Mouse (Mus musculus) forebrain, embryonic 16.5 days (tissue): ENCODE results near the gene Oaf. TPM values are rescaled to one million over a fixed set of nuclear protein-coding genes. Genes with fewer than 3 reads are reported as not detected.

ENCODE experiments used
- ATAC-seq: fragments of 200-750 bp; cut with Nextera tagmentation; 2 replicates; pipeline ENCODE4 v1.8.0; 2017; ENCODE audit warnings: mild to moderate bottlenecking, moderate library complexity
- H3K27ac ChIP-seq: fragments of 300-500 bp; sonication (generic); 2 replicates; pipeline ENCODE4 v1.5.1; 2014; ENCODE audit warnings: low read length, control low read depth
- H3K27me3 ChIP-seq: fragments of 300-500 bp; sonication (generic); replicated peaks from 2 replicates; pipeline ENCODE4 v1.6.1; 2014; ENCODE audit warnings: low read length; ENCODE audit not compliant: control insufficient read depth, insufficient read depth
- H3K36me3 ChIP-seq: fragments of 300-500 bp; sonication (generic); 2 replicates; pipeline ENCODE4 v1.6.1; 2014; ENCODE audit not compliant: control insufficient read depth, insufficient read depth
- H3K4me1 ChIP-seq: fragments of 300-500 bp; sonication (generic); replicated peaks from 2 replicates; pipeline ENCODE4 v1.6.1; 2014; ENCODE audit warnings: low read length; ENCODE audit not compliant: control insufficient read depth, insufficient read depth
- H3K4me2 ChIP-seq: fragments of 300-500 bp; sonication (generic); 2 replicates; pipeline ENCODE4 v1.6.1; 2014; ENCODE audit warnings: mild to moderate bottlenecking, low read length, control low read depth
- H3K4me3 ChIP-seq: fragments of 300-500 bp; sonication (generic); replicated peaks from 2 replicates; pipeline ENCODE4 v1.5.1; 2014; ENCODE audit warnings: mild to moderate bottlenecking, low read length, control low read depth
- H3K9ac ChIP-seq: fragments of 300-500 bp; sonication (generic); replicated peaks from 2 replicates; pipeline ENCODE4 v1.6.1; 2014; ENCODE audit warnings: low read depth, low read length, control low read depth
- H3K9me3 ChIP-seq: fragments of 300-500 bp; sonication (generic); 2 replicates; pipeline ENCODE4 v1.6.1; 2016; ENCODE audit warnings: low read length; ENCODE audit not compliant: control insufficient read depth
- WGBS: fragments of 180-500 bp; shearing (Covaris S2); extraction: QIAGEN DNeasy Blood & Tissue Kit; methylation state at CpG from one replicate; pipeline ENCODE4 v1.1.7; 2014; 5-methylcytosine and 5-hydroxymethylcytosine counted together
- polyA plus RNA-seq: library from polyadenylated mRNA; unstranded; fragments of >200 nt; fragmentation: Nextera tagmentation; extraction: Ambion mirVana; gene quantifications from 2 replicates; pipeline ENCODE4 v1.2.1, GENCODE M21; 2015

The Oaf gene
- polyA plus RNA-seq, 1 experiment from 2014 or later, result 5.7 TPM

DNA sequence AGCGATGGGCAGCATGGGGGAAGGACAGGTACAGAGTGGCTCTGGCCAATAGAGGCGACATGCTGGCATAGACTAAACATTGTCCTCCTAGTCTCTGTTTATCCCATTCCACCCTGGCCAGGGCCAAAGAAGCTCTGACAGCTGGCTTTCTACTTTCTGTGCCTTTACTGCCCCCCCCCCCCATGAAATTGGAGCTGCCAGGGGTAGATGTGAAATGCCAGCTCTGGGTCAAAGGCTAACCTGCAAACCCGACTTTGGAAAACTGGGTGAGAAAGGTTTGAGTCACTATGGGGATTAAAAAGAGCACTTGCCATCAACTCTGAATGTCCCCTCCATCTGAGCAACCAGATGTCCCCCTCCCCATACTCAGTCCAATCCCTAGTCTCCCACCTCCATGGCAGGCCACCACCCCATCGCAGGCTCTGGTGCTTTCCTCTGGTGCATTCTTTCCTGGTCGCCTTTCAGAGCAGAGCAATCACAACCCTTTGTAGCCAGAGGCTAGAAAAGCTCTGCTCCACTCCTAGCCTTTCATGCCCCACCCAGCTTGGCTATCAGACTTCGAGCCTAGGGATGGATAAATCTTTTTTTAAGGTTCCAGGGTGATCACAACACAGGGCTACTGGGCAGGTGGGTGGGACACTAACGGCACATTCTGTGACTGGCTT, 2.5 kb downstream of the Oaf start:
- H3K4me3 ChIP-seq, result no peak overlapping the region
- H3K9me3 ChIP-seq, result no peaks in the 10 kb centered on the region
- H3K27me3 ChIP-seq, result peaks cover 15% of the 10 kb centered on the region; the same call in 1 of the 2 replicates
- no peak overlapping the region for H3K27ac ChIP-seq
- peaks cover 15% of the 10 kb centered on the region for H3K4me1 ChIP-seq
- H3K4me2 ChIP-seq, result no peak overlapping the region
- H3K36me3 ChIP-seq, result no peaks in the 10 kb centered on the region
- H3K9ac ChIP-seq, result no peak overlapping the region
- no peak for ATAC-seq
- 49% methylated on average over 7 of the region's 7 CpGs for WGBS

DNA sequence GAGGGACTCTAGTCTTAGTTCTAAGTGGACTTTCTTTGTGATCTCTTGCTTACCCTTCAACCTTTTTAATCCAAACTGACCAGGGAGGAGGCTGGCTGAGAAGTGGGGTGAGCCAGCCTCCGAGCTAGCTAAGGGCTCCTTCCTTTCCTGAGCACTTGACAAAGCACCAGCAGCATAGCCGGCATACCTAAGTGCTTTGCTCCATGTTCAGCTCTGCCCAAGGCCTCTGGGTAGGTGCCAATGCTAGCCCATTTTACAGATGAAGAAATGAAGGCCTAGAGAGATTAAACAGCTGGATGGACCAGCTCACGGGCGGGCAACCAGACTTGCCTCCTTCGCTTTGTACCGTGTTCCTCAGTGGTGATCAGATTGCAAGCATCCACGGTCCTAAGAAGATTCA, 3.1 kb downstream of the Oaf start:
- Histone ChIP-seq H3K27ac (no peak overlapping the region), H3K27me3 (peaks cover 15% of the 10 kb centered on the region; the same call in 1 of the 2 replicates), H3K9ac (no peak overlapping the region), H3K9me3 (no peaks in the 10 kb centered on the region), H3K36me3 (no peaks in the 10 kb centered on the region), H3K4me1 (peaks cover 15% of the 10 kb centered on the region), H3K4me3 (no peak overlapping the region), H3K4me2 (no peak overlapping the region)
- ATAC-seq, result no peak
- 89% methylated on average over 7 of the region's 7 CpGs for WGBS

DNA sequence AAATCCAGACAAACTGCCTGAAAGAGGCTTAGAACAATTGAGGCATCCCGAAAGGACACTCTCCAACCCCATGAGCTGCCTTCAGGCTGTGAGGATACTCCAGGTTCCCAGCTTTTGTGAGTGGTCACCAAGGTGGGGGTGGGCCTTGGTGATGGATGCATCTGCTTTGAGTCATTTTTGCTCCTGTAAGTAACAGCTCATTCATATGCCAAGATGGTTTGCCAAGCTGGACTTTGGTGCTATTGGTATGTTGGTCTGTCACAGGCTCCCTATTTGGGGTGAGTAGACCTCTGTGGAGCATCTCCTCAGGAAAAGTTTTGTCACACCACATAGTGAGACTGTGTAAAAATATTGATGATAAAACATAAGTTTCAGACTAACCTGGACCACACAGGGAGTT, 3.6 kb downstream of the Oaf start:
- Histone ChIP-seq H3K27me3 (peaks cover 15% of the 10 kb centered on the region; the same call in 1 of the 2 replicates), H3K27ac (no peak overlapping the region), H3K9ac (no peak overlapping the region), H3K9me3 (no peaks in the 10 kb centered on the region), H3K4me3 (no peak overlapping the region), H3K4me1 (peaks cover 15% of the 10 kb centered on the region), H3K4me2 (no peak overlapping the region), H3K36me3 (no peaks in the 10 kb centered on the region)
- 88% methylated on average over 1 of the region's 1 CpGs for WGBS
- ATAC-seq, result no peak

DNA sequence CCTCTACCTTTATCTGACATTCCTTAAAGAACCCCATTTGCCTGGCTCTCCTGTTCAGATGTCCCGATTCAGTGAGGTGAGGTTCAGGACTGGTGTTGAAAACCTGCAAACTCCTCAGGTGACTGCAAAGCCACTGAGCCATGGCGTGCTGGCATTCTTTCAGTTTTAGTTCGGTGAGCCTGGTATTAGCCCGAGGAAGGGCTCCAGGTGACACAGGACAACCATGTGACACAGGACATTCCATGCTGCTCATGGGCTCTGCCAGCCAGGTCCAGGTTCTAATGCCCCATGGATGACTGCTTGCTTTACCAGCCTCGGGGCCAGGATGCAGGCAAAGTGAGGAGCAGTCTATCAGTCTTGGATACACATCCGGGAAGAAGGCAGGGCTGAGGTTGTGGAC, 4.4 kb downstream of the Oaf start:
- Histone ChIP-seq H3K9ac (no peak overlapping the region), H3K36me3 (no peaks in the 10 kb centered on the region), H3K27ac (no peak overlapping the region), H3K4me1 (peaks cover 14% of the 10 kb centered on the region), H3K9me3 (no peaks in the 10 kb centered on the region), H3K4me3 (no peak overlapping the region), H3K4me2 (no peak overlapping the region), H3K27me3 (peaks cover 15% of the 10 kb centered on the region; the same call in 1 of the 2 replicates)
- WGBS, result 85% methylated on average over 6 of the region's 6 CpGs
- ATAC-seq, result no peak

GRCm38 (mm10) chr9:43234496-43234895, 5.2 kb downstream of the Oaf start:
- WGBS, result 90% methylated on average over 5 of the region's 5 CpGs
- no peak for ATAC-seq
- Histone ChIP-seq H3K4me1 (peaks cover 6% of the 10 kb centered on the region), H3K27me3 (peaks cover 13% of the 10 kb centered on the region; the same call in 1 of the 2 replicates), H3K36me3 (no peaks in the 10 kb centered on the region), H3K9me3 (no peaks in the 10 kb centered on the region), H3K9ac (no peak overlapping the region), H3K27ac (no peak overlapping the region), H3K4me2 (no peak overlapping the region), H3K4me3 (no peak overlapping the region)

GRCm38 (mm10) chr9:43233515-43233914, 6.2 kb downstream of the Oaf start:
- H3K27ac ChIP-seq, result no peak overlapping the region
- H3K27me3 ChIP-seq, result peaks cover 8% of the 10 kb centered on the region; the same call in 1 of the 2 replicates
- H3K9me3 ChIP-seq, result no peaks in the 10 kb centered on the region
- no peaks in the 10 kb centered on the region for H3K36me3 ChIP-seq
- H3K9ac ChIP-seq, result no peak overlapping the region
- H3K4me3 ChIP-seq, result no peak overlapping the region
- 92% methylated on average over 1 of the region's 1 CpGs for WGBS
- no peak overlapping the region for H3K4me2 ChIP-seq
- no peak for ATAC-seq
- no peaks in the 10 kb centered on the region for H3K4me1 ChIP-seq

DNA sequence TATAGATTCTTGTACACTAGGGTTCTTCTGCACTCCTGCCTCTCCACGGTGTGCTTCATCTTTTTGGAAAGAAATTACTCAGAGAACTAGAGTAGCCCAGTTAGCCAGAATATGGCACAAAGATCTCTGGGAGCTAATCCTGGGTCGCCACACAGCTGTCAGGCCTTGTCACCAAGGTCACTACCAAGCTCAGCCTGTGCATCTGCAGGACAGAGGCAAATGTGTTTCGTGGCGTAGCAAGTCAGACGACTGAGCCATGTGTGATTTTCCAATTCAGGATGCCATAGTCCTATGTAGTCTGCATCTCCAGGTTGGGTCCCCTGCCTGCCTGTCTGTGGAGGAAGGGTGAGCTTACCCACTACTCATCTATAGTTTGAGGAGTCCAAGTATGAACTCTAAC, 6.7 kb downstream of the Oaf start:
- H3K27ac ChIP-seq, result no peak overlapping the region
- no peak overlapping the region for H3K4me3 ChIP-seq
- ATAC-seq, result no peak
- H3K9me3 ChIP-seq, result no peaks in the 10 kb centered on the region
- H3K27me3 ChIP-seq, result peaks cover 4% of the 10 kb centered on the region; the same call in 1 of the 2 replicates
- H3K4me1 ChIP-seq, result no peaks in the 10 kb centered on the region
- 81% methylated on average over 5 of the region's 5 CpGs for WGBS
- no peak overlapping the region for H3K4me2 ChIP-seq
- H3K9ac ChIP-seq, result no peak overlapping the region
- no peaks in the 10 kb centered on the region for H3K36me3 ChIP-seq

- no peaks in the 10 kb centered on the region for H3K36me3 ChIP-seq
- no peak overlapping the region for H3K9ac ChIP-seq
- no peaks in the 10 kb centered on the region for H3K27me3 ChIP-seq
- H3K9me3 ChIP-seq, result no peaks in the 10 kb centered on the region
- no peak for ATAC-seq
- H3K27ac ChIP-seq, result no peak overlapping the region
- H3K4me3 ChIP-seq, result no peak overlapping the region
- H3K4me2 ChIP-seq, result no peak overlapping the region
- H3K4me1 ChIP-seq, result no peaks in the 10 kb centered on the region
- 16% methylated on average over 5 of the region's 5 CpGs for WGBS
Observed at GRCm38 (mm10) chr9:43232286-43232685, 7.4 kb downstream of the Oaf start.

DNA sequence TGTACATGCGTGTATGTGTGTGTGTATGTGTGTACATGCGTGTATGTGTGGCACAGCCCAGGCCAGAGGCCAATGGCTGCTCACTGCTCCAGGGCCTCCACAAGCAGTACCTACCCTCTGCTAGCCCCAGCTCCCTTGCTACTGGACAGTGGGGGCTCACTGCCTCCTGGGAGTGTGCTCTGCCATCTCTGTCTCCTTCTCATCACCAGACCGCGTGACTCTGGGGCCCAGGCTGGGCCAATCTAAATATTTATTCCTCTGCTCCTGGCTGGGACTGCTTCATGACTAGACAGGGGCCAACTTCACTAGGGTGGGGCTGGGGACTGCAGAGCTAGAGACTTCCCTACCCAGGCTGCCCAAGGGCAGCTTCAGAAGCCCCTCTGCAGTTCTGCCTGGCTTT, 7.9 kb downstream of the Oaf start:
- H3K4me2 ChIP-seq, result no peak overlapping the region
- ATAC-seq, result no peak
- no peaks in the 10 kb centered on the region for H3K27me3 ChIP-seq
- WGBS, result 60% methylated on average over 4 of the region's 4 CpGs
- no peak overlapping the region for H3K27ac ChIP-seq
- H3K36me3 ChIP-seq, result no peaks in the 10 kb centered on the region
- no peaks in the 10 kb centered on the region for H3K9me3 ChIP-seq
- H3K9ac ChIP-seq, result no peak overlapping the region
- H3K4me3 ChIP-seq, result no peak overlapping the region
- H3K4me1 ChIP-seq, result no peaks in the 10 kb centered on the region

DNA sequence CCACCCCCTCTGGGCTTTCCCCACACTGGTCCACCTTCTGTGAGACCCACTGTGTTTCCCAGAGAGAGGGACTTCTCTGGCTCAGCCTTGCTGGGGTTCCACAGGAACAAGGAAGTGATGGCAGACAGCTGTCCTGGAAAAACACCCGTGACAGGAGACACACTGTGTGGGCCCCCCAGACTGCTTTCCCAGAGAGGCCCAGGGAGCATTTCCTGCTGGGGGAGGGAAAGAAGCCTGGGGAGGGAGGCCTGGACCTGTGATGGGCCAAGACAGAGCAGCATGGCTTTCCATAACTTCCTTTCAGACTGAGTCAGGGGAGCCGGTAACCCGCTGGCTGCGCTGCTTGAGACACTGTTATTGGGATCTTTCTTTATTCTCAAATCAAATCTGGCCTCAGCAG, 8.8 kb downstream of the Oaf start:
- H3K27ac ChIP-seq, result no peak overlapping the region
- no peak for ATAC-seq

More for the DNA sequence above, 8.8 kb downstream of the Oaf start:
- no peaks in the 10 kb centered on the region for H3K27me3 ChIP-seq
- no peaks in the 10 kb centered on the region for H3K4me1 ChIP-seq
- WGBS, result 76% methylated on average over 4 of the region's 4 CpGs
- no peak overlapping the region for H3K4me2 ChIP-seq
- H3K9me3 ChIP-seq, result no peaks in the 10 kb centered on the region
- H3K36me3 ChIP-seq, result no peaks in the 10 kb centered on the region
- H3K4me3 ChIP-seq, result no peak overlapping the region
- H3K9ac ChIP-seq, result no peak overlapping the region
